ENCODE assay signal across 9 mouse cellular contexts in the genomic region with DNA sequence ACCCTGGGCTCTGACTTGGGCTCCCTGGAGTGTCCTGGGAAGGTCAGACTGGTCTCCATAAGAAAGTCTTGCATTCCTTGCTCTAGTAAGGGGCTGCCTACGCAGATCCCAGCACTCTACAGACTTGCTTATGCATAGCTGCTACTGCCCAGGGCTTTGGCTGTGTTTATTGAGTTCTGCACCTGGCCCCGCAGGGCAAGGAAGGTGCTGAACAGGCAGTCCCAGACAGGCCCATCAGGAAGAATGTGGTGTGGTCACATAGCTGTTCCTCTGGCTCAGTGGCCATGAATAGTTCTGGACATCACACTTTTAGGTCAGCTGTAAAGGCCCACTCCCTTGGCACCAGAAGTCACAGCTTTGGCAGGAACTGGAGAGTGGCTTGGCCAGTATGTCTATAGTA.
A peak's percentile ranks its signal among the peaks of the same experiment; 100 is the strongest.
DNase-seq lines count a peak whose midpoint lies in the region; TF ChIP-seq lines count a peak whose summit lies in the region.
"Had no signal": no experiment of that assay in that cellular context is flagged by ENCODE, and none has a peak within 500 bp of the region (broad histone marks: within the 10 kb centered on the region; RNA-seq: fewer than 3 reads in every experiment).

No protein-coding gene starts in this region.

- intact Hi-C loops in heart, postnatal 25 days (cut with DNase I), result no loop called here

- H3K4me3 ChIP-seq in embryonic facial prominence, embryonic 10.5 days, result no peak overlapping the region
- H3K4me3 ChIP-seq in kidney, adult 2 months (ENCODE audit: insufficient read depth, low read depth, low read length), result no peak overlapping the region

- peak; percentile 86 for DNase-seq in heart, adult 11 months
- no peak for DNase-seq in heart, postnatal 25 days (ENCODE audit: low spot score)
- DNase-seq in embryonic facial prominence, embryonic 10.5 days (ENCODE audit: low spot score), result peak; percentile 27
- DNase-seq in kidney, adult 2 months, result peak; percentile 58
- DNase-seq in lung, postnatal 36 days, result peak; percentile 30
- no peak for DNase-seq in spleen, postnatal 36 days (ENCODE audit: low spot score in 2 of 2)
- no peak for DNase-seq in natural killer cell, adult 2 months (ENCODE audit: low spot score in 2 of 2)
- DNase-seq in adrenal gland, postnatal 10 days, result no peak
- DNase-seq: B cell, adult 2 months had no signal

- no peaks in the 10 kb centered on the region for H3K36me3 ChIP-seq in embryonic facial prominence, embryonic 10.5 days (replicated peaks)
- H3K36me3 ChIP-seq in kidney, adult 2 months (ENCODE audit: control insufficient read depth, insufficient read depth, low read length), result no peaks in the 10 kb centered on the region

- no peak for TF ChIP-seq POLR2A in kidney, adult 2 months (IDR thresholded peaks at IDR 0.05; ENCODE audit: low read depth, low read length)

- peak overlapping the region; percentile 32; the same call in 1 of the 2 replicates for H3K27ac ChIP-seq in embryonic facial prominence, embryonic 10.5 days (replicated peaks)
- H3K27ac ChIP-seq in kidney, adult 2 months (ENCODE audit: insufficient read depth, low read depth, low read length), result peak overlapping the region; percentile 86

- 73% methylated on average over 2 of the region's 2 CpGs for WGBS in embryonic facial prominence, embryonic 10.5 days
- 51% methylated on average over 2 of the region's 2 CpGs for WGBS in kidney, adult 2 months

- no peak for TF ChIP-seq CTCF in kidney, adult 2 months (conservative IDR thresholded peaks at IDR 0.05; ENCODE audit: insufficient read depth, insufficient read length, low read depth, low read length)

- peaks cover 27% of the 10 kb centered on the region for H3K4me1 ChIP-seq in embryonic facial prominence, embryonic 10.5 days
- H3K4me1 ChIP-seq in kidney, adult 2 months (ENCODE audit: control insufficient read depth, insufficient read depth, low read length), result peaks cover 25% of the 10 kb centered on the region

- H3K27me3 ChIP-seq in embryonic facial prominence, embryonic 10.5 days (replicated peaks; ENCODE audit: low read depth, poor library complexity, severe bottlenecking), result no peaks in the 10 kb centered on the region
- no peaks in the 10 kb centered on the region for H3K27me3 ChIP-seq in kidney, adult 2 months (replicated peaks; ENCODE audit: control insufficient read depth, insufficient read depth, low read length)

- H3K9me3 ChIP-seq in embryonic facial prominence, embryonic 10.5 days, result no peaks in the 10 kb centered on the region

Comparison
In these comparisons a context has a peak if more than half of its experiments do, and no peak if none do; other contexts are left out.
1. DNase-seq: peak in heart, adult 11 months (single experiment), embryonic facial prominence, embryonic 10.5 days (single experiment), kidney, adult 2 months (single experiment) and lung, postnatal 36 days (single experiment); none in heart, postnatal 25 days (single experiment), spleen, postnatal 36 days (0 of 2), natural killer cell, adult 2 months (0 of 2) and adrenal gland, postnatal 10 days (single experiment).